Mouse (Mus musculus): Measurements from ENCODE around the gene Pde4c. TPM values are rescaled to one million over a fixed set of nuclear protein-coding genes. Genes with fewer than 3 reads are reported as not detected.

Gene Pde4c
- total RNA-seq, 2 experiments from 2014 or later: 2.4 to 3.0 TPM

DNA sequence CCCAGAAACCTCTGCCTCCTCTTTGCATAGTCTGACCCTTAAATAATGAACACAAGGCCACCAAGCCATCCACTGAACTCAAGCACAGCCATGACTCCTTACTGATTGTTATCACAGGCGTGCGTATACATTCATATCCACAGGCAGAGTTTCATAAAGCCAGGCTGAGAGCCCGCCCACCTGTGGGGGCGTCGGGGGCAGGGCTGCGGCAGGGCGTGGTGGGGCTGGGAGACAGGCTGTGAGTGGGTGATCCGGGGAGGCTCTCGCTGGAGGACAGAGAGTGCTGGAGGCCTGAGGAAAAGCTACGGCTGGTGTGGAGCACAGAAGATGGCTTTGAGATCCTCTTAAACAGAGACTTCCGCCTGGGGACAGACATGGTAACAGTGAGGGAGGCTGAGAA lies 56.6 kb downstream of the Pde4c start:
- H3K27ac ChIP-seq: no peak overlapping the region
- no peak for DNase-seq
- TF ChIP-seq CTCF (IDR thresholded peaks at IDR 0.05): no peak
- intact Hi-C loops (cut with DNase I): no loop called here
- H3K4me3 ChIP-seq: no peak overlapping the region

GRCm38 (mm10) chr8:70786291-70787050 lies 63.0 kb downstream of the Pde4c start:
- Histone ChIP-seq H3K27ac (no peak overlapping the region), H3K4me3 (no peak overlapping the region)
- TF ChIP-seq CTCF (IDR thresholded peaks at IDR 0.05): no peak
- no peak for DNase-seq
- intact Hi-C loops (cut with DNase I): no loop called here

- DNase-seq: no peak
- H3K4me3 ChIP-seq: no peak overlapping the region
- intact Hi-C loops (cut with DNase I): no loop called here
- no peak overlapping the region for H3K27ac ChIP-seq
- TF ChIP-seq CTCF (IDR thresholded peaks at IDR 0.05): no peak
Measured at GRCm38 (mm10) chr8:70787051-70787445, 63.5 kb downstream of the Pde4c start.

GRCm38 (mm10) chr8:70787941-70788667 lies 64.6 kb downstream of the Pde4c start:
- Histone ChIP-seq H3K4me3 (no peak overlapping the region), H3K27ac (no peak overlapping the region)
- no peak for TF ChIP-seq CTCF (IDR thresholded peaks at IDR 0.05)
- DNase-seq: no peak
- intact Hi-C loops (cut with DNase I): no loop called here

GRCm38 (mm10) chr8:70789046-70789445 lies 65.5 kb downstream of the Pde4c start:
- no peak for DNase-seq
- intact Hi-C loops (cut with DNase I): no loop called here
- TF ChIP-seq CTCF (IDR thresholded peaks at IDR 0.05): no peak
- Histone ChIP-seq H3K27ac (no peak overlapping the region), H3K4me3 (peak overlapping the region; percentile 5; the same call in 1 of the 2 replicates)

DNA sequence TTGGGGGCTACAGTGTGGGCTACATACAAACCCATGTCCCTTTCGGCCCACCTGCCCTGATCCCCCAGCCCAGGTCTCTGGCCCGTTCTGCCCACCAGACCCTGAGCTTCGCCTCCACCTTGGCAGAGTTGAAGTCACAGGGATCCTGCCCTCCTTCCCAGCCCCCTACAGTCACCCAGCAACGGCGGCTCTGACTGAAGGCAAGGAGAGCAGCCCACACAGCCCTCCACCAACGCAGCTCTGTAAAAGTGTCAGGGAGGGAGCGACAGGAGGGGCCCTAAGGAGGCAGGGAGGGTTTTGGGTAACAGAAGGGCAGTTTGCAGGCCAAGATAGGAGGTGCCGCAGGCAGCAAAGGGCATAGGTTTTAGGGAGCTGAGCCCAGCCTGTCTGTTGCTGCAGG lies 67.3 kb downstream of the Pde4c start:
- TF ChIP-seq CTCF (IDR thresholded peaks at IDR 0.05): no peak
- intact Hi-C loops (cut with DNase I): no loop called here
- H3K4me3 ChIP-seq: peak overlapping the region; percentile 83
- DNase-seq: no peak
- no peak overlapping the region for H3K27ac ChIP-seq

- intact Hi-C loops (cut with DNase I): no loop called here
- DNase-seq: no peak
- TF ChIP-seq CTCF (IDR thresholded peaks at IDR 0.05): no peak
- Histone ChIP-seq H3K4me3 (peak overlapping the region; percentile 83), H3K27ac (0 out of 2 replicates have a peak overlapping the region, but pooled peaks have one; percentile 86)
Measured at GRCm38 (mm10) chr8:70791294-70791701, 67.8 kb downstream of the Pde4c start.

DNA sequence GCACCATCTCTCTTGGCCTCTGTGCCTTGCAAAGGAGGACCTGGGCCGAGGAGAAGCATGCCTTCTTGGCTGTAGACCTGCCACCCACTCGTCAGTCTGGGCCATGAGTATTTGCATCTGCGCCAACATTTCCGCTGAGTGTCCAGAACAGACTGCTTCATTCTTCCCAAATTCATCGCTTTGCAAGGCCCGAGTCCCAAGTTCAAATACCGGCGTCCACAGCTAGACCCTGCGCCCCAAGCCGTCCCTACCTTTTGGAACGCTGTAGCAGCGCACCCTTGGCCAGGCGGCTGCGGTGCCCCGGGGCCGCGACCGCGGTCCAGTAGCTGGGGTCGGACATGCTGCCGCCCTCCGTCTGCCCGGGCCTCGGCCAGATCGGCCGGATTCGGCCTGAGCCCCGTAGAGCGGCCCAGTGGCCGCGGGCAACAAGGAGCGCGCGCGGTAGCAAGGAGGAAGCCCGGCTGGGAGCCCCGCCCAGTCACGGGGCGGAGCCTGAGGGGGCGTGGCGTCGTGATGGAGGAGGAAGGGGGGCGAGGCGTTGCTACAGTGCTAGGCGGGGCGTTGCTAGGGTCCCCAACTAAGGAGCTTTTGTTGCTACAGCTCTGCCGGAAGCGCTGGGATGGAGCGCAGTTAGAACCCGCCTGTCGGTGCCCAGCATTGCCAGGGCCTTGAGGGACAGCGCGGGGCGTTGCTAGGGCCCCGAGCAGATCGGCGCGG lies 68.6 kb downstream of the Pde4c start:
- peak; percentile 97 for DNase-seq
- Histone ChIP-seq H3K27ac (peak overlapping the region; percentile 86), H3K4me3 (peak overlapping the region; percentile 83)
- no peak for TF ChIP-seq CTCF (IDR thresholded peaks at IDR 0.05)
- intact Hi-C loops (cut with DNase I): no loop called here

DNA sequence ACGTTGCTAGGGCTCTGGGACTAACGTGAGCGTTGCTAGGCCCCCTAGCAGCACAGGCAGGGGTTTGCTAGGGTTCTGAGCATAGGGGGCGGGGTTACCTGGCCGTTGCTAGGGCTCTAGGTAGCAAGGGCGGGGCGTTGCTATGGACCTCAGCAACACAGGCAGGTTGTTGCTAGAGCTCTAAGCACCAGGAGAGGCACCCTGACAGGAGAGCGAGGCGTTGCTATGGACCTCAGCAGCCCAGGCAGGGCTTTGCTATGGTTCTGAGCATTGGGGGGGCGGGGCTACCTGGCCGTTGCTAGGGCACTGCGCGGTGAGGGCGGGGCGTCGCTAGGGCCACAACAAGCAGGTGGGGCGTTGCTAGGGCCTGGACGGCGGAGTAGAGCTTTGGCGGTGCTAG lies 69.2 kb downstream of the Pde4c start:
- DNase-seq: no peak
- H3K4me3 ChIP-seq: peak overlapping the region; percentile 83
- TF ChIP-seq CTCF (IDR thresholded peaks at IDR 0.05): no peak
- H3K27ac ChIP-seq: peak overlapping the region; percentile 59
- intact Hi-C loops (cut with DNase I): no loop called here

DNA sequence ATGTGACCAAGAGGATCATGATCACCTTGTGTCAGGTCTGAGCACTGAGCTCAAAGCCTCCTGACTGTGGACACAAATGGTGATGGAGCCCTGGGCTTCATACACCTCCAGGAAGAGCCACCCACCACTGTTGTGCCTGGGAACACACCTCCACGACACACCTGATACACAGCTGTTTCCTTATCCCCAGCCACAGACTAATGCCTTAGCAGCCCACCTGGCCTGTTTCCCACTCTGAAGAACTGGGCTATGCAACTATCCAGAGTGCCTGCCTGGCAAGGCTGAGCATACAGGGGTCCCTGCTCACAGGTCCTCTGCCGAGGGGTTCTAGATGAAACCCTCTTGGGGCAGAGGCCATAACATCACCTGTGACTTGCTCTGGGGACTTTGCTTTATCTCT lies 70.7 kb downstream of the Pde4c start:
- Histone ChIP-seq H3K27ac (no peak overlapping the region), H3K4me3 (no peak overlapping the region)
- intact Hi-C loops (cut with DNase I): no loop called here
- DNase-seq: no peak
- TF ChIP-seq CTCF (IDR thresholded peaks at IDR 0.05): no peak

DNA sequence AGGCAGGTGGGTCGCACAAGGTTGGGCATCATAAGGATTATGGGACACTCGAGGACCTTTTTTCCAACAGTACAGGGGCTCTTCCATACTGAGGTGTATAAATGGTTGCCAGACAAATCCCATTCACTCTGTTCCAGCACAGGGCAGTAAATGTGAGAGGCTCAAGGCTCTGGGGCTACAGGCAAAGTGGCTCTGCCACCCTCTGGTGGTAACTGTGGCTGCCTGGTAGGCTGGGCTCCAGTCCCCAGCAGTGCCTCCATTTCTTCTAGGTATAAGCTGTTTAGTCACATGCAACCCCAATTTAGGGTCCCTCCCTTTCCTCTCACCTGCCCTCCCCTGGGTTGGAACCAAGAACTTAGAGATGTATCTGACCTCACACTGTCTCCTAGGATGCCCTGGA lies 71.8 kb downstream of the Pde4c start:
- intact Hi-C loops (cut with DNase I): no loop called here
- Histone ChIP-seq H3K4me3 (no peak overlapping the region), H3K27ac (no peak overlapping the region)
- peak; percentile 9; the same call in 1 of the 2 replicates for TF ChIP-seq CTCF (IDR thresholded peaks at IDR 0.05)
- no peak for DNase-seq

DNA sequence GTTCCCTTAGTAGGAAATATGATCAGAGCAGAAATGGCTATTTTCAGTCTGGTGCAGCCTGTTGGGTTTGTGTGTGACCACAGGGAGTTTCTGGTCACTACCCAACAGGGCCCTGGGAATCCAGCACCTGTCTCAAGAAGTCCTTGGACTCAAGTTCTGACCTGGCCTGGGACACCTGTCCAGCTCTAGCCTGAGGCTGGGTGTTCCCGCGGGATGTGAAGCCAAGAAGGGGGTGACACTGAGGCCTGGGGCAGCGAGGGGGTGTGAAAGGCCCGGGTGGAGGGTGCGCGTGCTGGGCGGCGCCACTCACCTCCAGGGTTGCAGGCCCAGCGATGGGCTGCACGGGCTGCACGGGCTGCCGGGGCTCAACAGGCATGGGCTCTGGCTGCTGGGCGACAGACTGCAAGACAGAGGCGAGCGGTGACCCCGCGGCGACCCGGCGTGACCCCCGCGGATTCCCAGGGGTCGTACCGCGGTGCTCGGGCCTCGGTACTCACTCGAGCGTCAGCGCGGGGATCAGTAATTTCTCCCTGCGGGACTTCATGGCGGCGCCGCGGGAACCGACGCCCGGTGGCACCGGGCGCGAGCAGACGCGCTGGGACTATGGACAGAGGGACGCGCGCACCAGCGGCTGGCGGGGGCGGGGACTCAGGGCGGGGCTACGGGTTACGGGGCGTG lies 73.0 kb downstream of the Pde4c start:
- Histone ChIP-seq H3K27ac (peak overlapping the region; percentile 84), H3K4me3 (peak overlapping the region; percentile 82)
- peak; percentile 90 for DNase-seq
- TF ChIP-seq CTCF (IDR thresholded peaks at IDR 0.05): no peak
- intact Hi-C loops (cut with DNase I): no loop called here

All from gastrocnemius, adult 2 months (tissue).